Mouse (Mus musculus): ENCODE measurements around the gene Rdh16f2.

DNA sequence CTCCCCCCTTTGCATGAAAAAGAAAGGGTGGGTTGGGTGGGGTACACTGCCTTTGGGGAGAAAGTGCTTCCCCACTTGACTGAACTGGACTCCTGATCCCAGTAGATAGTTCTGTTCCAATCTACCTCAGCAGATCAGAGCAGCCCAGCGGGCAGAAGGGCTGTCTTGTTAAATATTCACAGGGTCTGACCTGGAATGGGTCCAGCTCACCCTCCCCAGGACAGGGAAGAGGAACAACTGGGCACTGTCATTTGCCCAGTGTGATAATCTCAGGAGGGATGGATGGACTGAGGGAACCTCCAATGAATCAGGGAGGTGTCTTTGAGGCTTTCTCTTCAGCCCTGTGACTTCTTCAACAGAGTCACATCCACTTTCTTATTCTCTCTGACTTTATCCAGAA is 18.2 kb upstream of the Rdh16f2 start:
- TF ChIP-seq CTCF (IDR thresholded peaks at IDR 0.05; ENCODE audit: low read depth, low read length), result no peak
- no peak for TF ChIP-seq POLR2A (IDR thresholded peaks at IDR 0.05; ENCODE audit: borderline replicate concordance, low read depth, low read length)

Measured in bone marrow macrophage, adult 2 months (primary cell).